Mouse (Mus musculus) layer of hippocampus, postnatal 36 days (tissue): ENCODE measurements around the gene Sdk2. TPM values are rescaled to one million over a fixed set of nuclear protein-coding genes. Genes with fewer than 3 reads are reported as not detected.
A peak's percentile ranks its signal among the peaks of the same experiment; 100 is the strongest.

Source experiments
- DNase-seq, 2 experiments: peaks; one replicate each; pipeline ENCODE4 v3.0.0; 2022
- total RNA-seq, 2 experiments: library from RNA; stranded (reverse); gene quantifications; 2 replicates each; pipeline ENCODE4 v1.2.3; 2021

Gene Sdk2
- total RNA-seq, 2 experiments from 2014 or later = 19.8 to 25.9 TPM

DNA sequence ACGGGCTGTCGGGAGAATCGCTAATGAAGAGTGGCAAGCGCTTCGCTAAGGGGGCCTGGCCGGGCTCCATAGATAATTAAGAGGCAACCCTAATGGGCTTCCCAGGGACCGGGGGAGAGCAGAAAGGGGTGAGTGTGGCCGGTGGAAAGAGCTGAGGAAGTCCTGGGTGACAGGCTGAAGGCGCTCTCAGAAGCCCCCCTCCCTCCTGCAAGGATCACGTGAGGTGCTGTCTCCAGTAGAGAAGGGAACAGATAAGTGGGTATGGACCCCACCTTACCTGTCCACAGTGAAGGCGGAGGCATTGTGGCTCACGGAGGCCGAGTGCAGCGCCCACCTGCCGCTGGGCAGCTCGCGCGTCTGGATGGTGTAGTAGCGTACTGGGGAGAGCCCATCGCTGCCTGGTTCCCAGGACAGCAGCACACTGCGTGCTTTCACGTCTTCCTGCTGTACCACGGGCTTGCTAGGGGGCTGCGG lies 238.7 kb downstream of the Sdk2 start:
- DNase-seq = no peak

DNA sequence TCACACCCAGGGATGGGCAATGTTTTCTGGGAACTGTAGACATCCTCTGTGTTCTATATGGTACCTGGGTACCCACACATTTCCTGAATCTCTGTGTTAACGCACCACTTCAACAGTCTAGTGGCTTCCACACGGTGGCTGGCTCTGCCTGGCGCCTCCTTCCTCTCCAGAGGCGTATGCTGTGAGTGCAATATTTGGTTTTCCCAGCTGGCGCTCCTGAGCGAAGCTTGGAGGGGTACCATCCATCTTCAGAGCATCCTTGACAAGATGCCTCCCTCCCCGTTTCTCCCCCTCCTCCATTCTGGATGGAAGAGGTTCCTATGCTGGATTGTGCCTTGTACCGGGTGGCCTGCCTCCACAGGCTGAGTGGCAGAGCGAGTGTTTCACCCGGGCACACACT lies 246.8 kb downstream of the Sdk2 start:
- no peak for DNase-seq

DNA sequence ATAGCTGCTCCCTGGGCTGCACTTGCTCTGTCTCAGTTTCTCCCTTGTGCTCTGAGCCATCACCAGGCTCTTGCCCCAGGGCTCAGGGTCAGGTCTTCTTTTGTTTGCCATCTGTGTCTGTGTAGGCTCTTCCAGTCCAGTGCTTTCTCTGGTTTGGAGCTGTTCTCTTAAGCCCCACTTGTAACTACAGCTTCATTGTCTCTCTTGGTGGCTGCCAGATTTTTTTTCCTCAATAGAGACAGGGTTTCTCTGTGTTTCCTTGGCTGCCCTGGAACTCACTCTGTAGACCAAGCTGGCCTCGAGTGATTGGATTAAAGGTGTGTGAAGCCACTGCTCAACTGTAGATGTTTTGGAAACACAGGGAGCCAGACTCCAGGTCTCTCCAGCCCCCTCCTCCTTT lies 247.8 kb downstream of the Sdk2 start:
- DNase-seq = no peak

DNA sequence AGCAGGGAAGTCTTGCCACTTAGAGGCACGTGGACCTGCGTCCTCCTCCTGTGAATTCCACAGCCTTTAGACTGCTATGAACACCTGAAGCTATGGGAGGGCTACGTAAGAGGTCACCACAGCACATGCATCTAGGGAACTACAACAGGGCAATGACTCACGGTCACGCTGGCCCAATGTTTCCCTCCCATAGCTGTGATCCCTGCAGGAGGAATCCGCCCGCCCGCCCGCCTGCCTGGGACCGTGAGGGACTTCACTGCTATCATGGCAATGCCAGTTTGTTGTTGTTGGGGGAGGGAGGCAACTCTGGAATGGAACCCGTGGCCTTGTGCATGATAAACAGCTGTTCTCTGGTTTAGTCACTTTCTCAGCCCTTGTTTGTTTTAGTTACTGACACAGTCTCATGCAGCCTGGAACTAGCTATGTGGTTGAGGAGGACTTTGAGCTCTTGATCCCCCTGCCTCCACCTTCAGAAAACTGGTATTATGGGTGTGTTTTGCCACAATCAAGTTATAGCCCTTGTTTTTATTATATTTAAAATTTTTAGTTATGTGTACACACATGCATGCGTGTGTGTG lies 249.8 kb downstream of the Sdk2 start:
- DNase-seq = no peak

DNA sequence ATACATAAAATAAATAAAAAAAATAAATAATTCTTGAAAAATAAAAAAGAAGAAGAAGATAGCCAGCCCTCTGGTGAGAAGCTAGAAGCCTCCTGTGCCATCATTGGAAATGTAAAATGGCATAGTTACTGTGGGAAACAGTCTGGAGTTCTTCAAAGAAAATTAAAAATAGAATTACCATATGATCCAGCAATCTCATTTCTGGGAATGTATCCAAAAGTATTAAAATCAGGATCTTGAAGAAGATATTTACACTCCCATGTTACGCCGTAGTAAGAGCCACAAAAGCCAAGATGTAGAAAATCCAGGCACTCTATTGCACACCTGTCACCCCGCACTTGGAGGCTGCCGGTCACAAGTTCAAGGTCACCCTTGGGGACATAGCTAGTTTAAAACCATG lies 250.4 kb downstream of the Sdk2 start:
- DNase-seq = no peak

DNA sequence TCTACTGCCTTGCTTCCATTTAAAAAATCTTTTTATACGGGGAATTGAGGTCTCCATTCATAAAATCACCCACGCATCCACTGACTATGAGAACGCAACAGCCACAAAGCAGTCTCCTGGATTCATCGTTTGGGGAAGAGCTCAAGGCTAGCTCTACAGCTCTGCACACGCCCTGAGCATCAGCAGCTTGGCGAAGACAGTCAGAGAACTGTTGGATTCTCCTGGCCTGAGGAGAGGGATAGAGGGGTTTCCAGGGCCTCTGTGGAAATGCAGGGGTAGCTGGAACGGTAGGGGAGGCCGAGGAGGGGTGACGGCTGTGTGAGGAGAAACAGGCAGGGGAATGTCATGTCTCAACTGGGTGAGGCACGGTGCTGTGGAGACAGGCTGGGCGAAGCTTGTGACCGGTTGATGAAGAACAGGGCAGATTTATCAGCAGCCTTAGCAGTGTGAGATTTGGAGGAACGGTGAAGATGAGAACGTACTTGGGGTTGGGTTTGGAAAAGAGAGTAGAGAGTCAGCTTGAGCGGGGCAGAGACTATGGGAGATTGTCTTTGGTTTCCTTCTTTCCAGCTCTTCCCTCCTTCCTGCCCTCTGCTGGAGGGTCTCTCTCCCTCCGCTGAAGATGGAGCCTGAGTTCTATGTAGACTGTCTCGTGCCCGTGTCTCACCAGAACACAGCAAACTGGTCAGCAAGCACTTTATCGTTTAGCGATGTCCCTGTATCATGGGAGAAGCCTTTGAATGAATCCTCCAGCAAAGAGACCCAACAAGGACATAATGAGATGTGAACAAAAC lies 255.1 kb downstream of the Sdk2 start:
- no peak for DNase-seq

DNA sequence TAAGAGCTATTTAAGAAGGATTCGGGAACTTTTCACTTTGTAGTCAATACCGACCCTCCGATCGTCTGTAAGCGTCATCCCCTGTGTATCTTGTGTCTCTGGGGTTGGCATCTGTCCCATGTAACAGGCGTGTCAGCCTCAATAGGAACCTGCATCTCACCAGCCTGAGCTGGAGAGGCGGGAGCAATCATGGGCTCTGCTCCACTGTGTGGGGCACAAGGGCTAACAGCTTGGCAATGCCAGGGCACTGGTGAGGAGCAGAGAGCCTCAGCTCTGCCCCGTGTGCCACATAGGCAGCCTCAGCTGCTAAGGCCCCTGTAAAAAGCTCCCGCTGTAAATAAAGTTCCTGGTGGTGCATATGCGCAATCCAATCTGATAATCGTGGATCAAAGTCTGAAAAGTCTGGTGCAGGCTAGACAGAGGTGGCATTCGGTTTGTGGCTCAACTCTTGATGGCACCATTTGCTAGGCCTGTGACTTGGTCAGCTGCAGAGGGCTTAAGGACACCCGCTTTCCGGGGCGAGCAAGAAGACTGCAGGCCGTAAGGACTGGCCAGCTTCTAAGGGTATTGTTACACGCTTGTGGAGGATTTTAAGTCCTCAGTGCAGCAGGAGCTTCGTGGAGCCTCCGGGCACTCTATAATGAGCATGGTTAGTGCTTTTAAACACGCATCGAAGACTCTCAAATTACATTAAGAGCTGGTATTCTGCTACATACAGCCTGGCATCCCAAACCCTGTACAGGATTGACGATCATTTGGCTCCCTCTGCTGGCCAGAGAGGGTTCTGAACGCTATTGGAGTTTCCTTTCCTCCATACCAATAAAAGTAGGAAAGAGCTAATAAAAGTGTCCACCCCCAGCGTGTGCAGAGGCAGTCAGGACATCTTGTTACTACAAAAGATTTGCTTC lies 256.0 kb downstream of the Sdk2 start:
- DNase-seq = peak; percentile 73 to 81

DNA sequence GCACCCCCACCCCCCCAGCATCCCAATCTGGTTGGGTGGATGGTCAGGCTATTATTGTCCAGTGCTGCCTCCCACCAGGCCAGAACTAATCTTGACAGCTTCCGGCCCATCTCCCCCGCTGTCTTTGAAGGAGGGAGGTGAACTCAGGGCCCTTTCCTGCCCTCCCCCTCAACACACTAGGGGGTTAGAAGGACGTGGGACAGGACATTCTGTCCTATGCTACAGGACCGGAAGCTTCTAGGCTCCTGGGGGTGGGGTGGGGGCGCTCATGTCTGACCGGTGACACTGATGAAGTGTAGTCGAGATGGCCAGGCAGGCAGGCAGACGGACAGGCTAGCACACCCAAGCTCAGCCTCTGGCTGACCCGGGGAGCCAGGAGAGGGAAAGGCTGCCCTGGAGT lies 259.8 kb downstream of the Sdk2 start:
- DNase-seq = no peak

DNA sequence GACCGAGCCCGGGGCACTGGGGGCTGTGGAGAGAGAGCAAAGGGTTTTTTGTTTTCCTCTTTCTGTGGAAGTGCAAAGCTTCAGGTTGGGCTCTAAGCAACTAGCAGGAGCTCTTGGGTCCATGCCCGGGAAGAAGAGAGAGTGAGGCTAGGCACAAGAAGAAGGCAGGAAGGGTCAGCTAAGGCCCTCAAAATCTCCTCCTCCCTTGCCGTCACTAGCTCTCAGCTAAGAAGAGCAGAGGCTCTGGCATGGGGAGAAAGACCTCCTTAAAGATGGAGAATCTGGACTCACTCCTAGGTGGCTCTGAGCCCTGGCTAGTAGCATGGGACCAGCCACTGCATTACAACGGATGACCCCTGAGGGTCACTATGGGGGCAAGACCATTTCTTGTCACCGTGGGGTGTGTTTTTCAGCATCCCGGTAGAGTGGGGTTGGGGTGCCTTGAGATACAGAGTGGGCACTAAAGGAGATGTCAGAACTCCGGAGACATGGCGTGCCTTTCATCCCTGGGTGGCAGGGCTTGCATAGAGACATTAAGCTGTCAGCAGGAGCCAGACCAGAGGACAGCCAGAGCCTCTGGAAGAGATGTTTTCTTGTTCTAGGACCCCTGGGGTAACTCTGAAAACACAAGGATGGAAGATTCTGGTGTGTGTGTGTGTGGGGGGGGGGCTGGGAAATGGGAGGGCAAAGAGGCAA lies 260.3 kb downstream of the Sdk2 start:
- DNase-seq = no peak

DNA sequence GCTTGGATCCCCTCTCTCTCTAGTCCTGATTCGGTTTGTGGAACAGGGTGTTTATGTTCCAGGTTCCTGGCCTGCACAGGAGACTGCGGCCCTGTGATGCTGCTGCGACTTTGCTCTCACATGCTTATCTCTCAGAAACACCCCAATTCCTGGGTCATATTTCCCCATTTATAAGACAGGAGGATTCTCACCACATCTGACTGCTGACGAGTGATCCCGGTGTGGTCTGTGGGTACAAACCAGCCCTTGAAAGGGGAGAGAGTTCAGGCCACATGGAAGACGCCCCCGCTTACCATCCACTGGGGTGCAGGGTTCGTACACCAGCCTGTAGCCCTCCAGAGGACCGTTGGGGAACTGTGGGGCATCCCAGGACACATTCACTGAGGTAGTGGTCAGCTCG lies 260.9 kb downstream of the Sdk2 start:
- DNase-seq = no peak

DNA sequence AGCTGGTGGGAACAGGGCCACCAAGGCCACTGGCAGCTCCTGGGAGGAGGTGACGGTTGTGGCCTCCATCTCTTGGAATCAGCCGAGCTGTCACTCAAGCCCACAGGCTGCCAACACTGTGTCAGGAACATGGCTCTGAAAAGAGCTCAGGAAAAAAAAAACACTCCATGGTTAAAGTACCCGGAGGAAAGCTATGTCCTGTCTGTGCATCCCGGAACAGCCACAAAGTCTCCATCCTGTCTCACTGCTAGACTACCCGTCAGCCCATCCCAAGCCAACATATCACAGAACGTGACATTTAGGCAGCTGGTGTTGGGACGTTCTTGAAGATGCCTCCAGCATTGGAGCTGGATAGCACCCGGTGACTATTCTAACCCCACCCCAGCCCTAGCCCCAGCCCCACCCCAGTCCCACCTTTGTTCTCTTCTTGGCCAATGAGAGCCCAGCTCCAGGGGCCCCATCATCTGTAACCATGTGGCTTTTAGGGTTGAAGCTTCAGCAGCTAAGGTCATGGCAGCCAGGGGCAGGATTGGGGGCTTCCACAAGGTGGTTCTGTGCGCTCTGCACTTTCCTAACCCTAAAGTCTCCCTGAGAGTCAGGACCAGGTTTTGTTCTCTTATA lies 263.4 kb downstream of the Sdk2 start:
- no peak for DNase-seq

DNA sequence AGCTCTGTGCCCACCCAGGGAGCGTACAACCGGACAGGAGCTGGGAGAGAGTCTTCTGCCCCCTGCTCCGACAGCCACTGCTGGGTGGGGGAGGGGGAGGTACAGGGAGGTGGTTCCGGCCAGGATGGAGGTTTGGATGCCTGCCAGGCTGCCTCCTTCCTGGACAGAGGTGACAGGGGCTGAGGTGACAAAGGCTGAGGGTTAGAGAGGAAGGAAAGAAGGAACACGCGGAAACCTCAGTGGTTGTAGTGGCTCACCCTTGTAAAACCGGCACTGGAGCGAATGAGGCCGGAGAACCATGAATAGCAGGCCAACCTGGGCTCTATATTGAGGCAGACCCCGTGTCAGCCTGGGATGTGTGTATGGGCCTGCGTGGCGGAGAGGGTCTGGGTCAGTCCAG lies 264.4 kb downstream of the Sdk2 start:
- DNase-seq = no peak

DNA sequence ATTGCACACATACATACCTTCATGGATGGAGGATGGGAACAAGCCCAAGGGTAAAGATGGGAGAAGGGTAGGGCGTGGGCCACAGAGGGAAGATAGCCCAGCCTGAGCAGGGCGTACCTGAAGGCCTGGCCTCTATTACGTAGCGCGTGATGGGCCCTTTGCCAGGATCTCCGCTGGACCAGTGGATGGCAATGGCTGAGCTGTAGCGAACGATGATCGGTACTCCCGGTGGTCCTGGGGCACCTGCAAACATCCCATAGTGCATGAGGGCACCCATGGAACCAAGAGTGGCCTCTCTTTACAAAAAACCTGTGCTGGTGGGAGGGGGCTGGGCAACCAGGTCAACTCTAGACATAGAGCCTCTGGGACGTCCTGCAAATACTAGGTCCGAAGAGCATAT lies 266.8 kb downstream of the Sdk2 start:
- no peak for DNase-seq

DNA sequence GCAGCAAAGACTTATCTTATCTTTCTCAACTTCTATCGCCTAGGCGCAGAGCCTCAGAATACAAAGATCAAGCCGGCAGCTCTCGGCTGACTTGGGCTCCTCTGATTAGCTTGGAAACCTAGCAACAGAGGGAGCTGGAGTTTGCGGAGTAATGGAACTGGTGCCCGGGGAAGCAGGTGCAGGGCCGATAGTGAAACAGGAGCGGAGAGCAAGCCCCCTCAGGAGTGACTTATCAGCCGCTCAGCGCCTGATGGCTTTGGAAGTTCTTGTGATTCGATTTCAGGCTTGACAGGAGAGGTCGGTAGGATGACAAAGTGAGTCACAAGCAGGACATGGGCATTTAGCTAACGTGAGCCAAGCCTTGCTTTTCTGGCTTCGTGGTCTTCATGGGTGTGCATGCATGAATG lies 267.8 kb downstream of the Sdk2 start:
- no peak for DNase-seq

DNA sequence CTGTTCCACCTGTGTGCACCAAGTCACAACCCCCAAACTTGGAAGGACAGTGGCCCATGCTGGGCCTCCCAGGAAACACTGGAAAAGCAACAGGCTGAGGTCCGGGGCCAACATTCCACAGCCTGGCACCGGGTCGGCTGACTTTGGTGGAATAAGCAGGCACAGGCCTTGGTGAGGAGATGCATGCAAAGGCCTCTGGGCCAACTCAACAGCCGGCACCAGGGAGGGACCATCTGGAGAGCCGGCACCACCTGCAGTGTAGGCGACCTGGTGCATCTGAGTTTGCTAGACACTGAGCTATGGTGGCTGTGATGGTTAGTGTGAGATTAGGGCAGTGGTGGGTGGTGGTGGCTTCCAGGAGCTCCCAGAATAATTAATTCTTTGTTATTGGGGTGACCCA lies 268.8 kb downstream of the Sdk2 start:
- DNase-seq = peak; percentile 79 to 81

DNA sequence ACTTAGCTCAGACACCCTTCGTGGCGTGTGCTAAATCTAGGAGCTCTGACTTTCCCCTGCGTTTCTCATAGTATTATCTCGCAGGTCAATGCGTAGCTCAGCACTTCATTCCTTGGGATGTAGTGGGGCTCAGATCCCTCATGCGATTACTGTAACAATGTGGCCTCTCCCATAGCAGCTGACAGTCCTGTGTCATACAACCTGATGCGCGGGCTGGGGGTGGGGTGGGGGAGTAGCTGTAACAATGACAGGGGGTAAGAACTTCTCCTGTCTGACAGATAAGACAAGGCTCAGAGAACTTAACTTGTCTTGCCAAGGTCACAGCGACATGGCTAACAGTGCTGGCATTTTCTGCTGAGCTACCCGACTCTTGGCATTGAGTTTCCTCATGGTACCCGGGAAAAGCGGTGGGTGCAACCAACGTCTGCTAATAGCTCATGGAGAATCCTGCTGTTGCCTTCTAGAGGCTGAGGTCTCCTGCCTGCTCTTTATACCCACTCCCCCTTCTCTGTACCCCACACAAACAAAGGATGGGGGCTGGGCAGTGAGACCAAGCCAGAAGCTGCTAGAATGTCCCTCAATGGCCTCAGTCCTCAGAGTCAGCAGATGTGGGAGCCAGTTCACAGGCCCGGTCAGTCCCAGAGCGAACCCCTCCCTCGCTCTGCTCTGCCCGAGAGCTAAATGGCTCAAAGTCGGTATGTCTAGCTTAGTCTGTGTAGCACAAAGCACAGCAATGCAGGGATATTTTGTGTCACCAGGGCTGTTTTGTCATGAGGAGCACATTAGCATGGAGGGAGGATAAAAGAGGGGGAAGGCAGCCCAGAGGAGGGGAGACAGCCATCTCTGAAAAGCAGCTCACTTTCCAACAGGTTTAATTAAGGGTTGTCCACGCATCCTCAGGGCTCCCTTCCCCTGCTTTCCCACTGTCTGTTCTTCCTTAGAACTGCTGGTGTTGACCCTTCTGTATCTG lies 269.5 kb downstream of the Sdk2 start:
- DNase-seq = no peak

DNA sequence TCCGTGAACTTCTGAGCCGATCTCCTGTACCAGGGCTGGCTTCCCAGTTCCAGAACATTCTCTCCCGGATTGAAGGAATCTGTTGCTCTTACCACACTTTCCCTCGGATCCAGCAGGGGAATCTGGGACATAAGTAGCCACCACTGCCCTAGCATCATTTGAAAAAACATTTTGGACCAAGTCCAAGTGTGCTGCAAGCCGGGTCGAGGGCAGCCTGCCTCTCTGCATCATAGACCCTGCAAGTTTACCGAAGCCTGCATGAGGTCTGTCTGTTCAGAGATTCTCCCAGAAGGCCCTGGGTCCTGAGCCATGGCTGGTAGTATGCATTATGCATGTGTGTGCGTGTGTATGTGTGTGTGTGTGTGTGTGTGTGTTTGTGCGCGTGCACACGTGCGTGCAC lies 271.0 kb downstream of the Sdk2 start:
- DNase-seq = no peak

DNA sequence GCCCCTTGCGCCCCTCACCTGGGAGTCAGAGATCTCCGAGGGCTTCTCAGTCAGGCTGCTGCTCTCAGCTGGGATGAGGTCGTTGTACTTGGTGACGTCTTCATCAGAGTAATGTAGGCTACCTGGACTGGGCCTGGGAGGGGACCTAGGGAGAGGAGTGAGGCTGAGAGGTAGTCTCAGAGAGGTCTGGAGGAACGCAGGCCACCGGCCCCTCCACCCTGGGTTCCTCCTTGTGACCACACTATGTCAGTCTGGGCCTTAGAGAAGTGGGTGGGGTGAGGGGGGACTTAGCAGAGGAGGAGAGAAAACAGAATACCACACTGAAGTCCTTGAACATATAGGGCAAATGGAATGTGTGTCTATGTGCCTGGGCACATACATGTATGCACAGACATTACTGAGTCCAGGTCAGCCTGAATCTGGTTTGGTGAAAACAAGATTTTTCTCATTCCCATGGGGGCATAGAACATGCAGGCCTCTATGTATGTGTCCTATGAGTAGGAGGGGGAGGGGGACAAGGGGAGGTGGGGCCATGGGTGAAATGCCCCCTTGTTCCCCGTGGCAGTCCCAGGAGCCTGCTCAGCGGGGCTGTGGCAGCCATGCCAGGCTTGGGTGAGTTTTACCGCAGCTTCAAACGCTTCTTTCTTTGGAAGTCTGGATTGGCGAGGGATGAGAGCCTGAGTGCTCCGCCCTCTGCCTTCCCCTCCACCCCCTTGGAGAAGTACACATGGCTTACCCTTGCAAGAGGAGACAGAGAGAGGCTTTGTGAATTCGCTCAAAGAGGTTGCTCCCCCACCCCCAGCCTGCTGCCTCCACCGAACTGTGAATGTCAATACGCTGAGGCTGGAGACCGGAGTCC lies 275.3 kb downstream of the Sdk2 start:
- DNase-seq = peak; percentile 50 to 67

DNA sequence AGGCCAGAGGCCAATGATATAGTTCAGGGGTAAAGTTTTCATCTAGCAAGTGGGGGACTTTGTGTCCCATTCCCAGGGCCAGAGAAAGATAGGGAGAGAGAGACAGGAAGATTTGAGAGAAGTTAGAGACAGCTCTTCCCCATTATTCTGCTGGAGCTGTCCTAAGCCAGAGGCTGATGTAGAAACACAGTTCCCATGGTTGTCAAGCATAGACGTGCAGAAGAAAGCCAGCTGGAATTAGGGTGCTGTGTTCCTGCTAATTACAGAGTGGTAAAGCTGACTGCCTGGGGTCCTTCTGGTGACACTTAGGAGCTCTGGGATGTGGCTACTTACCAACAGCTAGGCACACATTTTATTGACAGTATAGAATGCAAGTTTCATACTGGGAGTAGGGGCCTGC lies 277.7 kb downstream of the Sdk2 start:
- no peak for DNase-seq
